Mouse (Mus musculus): ENCODE data around the gene Gm17509. TPM values are rescaled to one million over a fixed set of nuclear protein-coding genes. Genes with fewer than 3 reads are reported as not detected.
A peak's percentile ranks its signal among the peaks of the same experiment; 100 is the strongest.

Gm17509 gene
- total and polyA plus RNA-seq, 3 experiments: 0.05 TPM; not detected in 2

DNA sequence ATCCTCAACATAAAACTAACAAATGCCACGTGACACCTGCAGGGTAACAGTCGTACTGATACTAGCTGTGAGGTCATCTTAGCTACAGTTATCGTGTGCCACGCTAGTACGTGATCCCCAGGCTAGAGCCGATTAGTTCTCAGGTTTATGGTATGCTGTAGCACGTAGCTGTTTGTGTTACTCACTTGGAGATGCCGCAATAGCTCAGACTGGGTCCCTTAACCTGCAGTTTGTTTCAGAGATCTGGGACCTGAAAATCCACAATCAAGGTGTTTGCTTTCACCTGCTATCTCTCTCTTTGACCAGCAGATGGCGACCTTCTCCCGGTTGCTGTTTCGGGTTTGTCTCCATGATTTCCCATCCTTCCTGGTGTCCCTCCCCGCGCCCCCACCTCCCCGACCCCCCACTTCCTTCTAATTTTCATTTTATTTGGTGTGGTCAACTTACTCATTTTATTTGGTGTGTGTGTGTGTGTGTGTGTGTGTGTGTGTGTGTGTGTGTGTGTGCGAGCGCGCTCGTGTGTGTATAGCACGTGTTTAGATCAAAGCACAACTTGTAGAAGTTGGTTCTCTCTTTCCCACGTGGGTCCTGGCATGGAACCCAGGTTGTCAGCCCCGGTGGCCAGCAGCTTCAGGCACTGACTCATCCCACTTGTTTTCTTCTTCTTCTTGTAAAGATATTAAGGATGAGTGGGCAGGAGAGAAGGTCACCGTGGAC, 18.0 kb downstream of the Gm17509 start:
- no peaks in the 10 kb centered on the region for H3K27me3 ChIP-seq (ENCODE audit: insufficient read depth, low read length)
- peaks cover 37% of the 10 kb centered on the region for H3K9me3 ChIP-seq (replicated peaks)
- no peak for ATAC-seq (ENCODE audit: extremely low read depth, insufficient number of reproducible peaks, low FRiP score, poor library complexity, severe bottlenecking)
- no peak overlapping the region for H3K4me3 ChIP-seq (ENCODE audit: low read depth, low read length)
- DNase-seq (ENCODE audit: low spot score): no peak
- H3K36me3 ChIP-seq (replicated peaks): no peaks in the 10 kb centered on the region
- no peaks in the 10 kb centered on the region for H3K4me1 ChIP-seq (ENCODE audit: insufficient read depth, low read depth, low read length)
- no peak for TF ChIP-seq TAL1 (conservative IDR thresholded peaks at IDR 0.05; ENCODE audit: low read depth, low read length)
- no peak for TF ChIP-seq GATA1 (IDR thresholded peaks at IDR 0.05; ENCODE audit: borderline replicate concordance, low read length)
- no peak for TF ChIP-seq POLR2AphosphoS5 (IDR thresholded peaks at IDR 0.05; ENCODE audit: insufficient replicate concordance, low read depth, low read length)
- no peak for TF ChIP-seq GATA2 (IDR thresholded peaks at IDR 0.05; ENCODE audit: borderline replicate concordance, low read depth, low read length)
- TF ChIP-seq CTCF (IDR thresholded peaks at IDR 0.05; ENCODE audit: low read depth, low read length): no peak

DNA sequence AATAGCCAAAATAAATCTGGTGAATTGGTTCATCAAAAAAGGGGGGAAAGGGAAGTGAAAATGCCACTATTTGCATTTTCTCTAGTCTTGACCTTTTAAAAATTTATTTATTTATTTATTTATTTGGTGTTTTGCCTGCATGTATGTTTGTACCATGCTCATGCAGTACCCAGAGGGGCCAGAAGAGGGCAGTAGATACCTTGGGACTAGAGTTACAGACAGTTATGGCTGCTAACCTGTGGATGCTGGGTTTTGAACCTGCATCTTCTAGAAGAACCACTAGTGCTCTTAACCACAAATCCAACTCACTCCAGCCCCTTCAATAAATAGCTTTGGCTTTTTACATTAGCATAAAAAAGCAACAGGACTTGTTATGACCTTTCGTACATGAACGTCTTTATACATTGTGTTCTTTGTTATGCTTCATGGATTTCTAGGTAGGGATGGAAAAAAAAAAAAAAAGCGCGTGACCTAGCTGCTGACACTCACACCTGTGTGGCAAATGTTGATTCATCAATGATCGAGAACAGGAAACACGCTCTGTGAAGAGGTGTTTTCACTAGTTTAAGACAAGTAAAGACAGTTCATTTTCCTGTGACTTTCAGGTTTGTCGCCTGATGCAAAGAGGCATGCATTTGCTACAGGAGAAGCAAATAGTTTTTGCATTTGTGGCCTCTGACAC, 22.3 kb downstream of the Gm17509 start:
- DNase-seq (ENCODE audit: low spot score) (no peak), ATAC-seq (ENCODE audit: extremely low read depth, insufficient number of reproducible peaks, low FRiP score, poor library complexity, severe bottlenecking) (no peak)
- Histone ChIP-seq H3K4me1 (ENCODE audit: insufficient read depth, low read depth, low read length) (no peaks in the 10 kb centered on the region), H3K36me3 (replicated peaks) (no peaks in the 10 kb centered on the region), H3K27me3 (ENCODE audit: insufficient read depth, low read length) (no peaks in the 10 kb centered on the region), H3K9me3 (replicated peaks) (peaks cover 19% of the 10 kb centered on the region), H3K4me3 (ENCODE audit: low read depth, low read length) (no peak overlapping the region)
- TF ChIP-seq CTCF (IDR thresholded peaks at IDR 0.05; ENCODE audit: low read depth, low read length) (0 out of 2 replicates have a peak, but pooled peaks have one; percentile 15), TAL1 (conservative IDR thresholded peaks at IDR 0.05; ENCODE audit: low read depth, low read length) (no peak), GATA2 (IDR thresholded peaks at IDR 0.05; ENCODE audit: borderline replicate concordance, low read depth, low read length) (no peak)

DNA sequence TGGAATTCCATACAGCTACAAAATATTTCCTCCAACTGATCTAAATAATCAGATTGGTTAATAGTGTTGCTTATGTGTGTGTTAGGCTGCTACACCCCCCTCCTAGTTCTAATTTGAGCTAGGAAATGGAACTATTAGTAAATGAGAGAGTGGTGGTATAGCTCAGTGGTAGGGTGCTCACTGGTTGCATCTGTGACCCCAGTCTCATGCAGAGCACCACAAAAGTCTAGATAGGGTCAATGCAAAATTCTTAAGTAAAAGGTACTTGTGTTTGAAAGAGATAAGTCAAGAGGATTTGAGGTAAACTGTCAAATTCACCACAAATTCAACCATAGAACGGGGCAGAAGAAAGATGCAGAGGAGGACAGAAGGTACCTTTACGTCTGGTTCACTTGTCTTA, 23.2 kb downstream of the Gm17509 start:
- DNase-seq (ENCODE audit: low spot score) (no peak), ATAC-seq (ENCODE audit: extremely low read depth, insufficient number of reproducible peaks, low FRiP score, poor library complexity, severe bottlenecking) (no peak)
- Histone ChIP-seq H3K27me3 (ENCODE audit: insufficient read depth, low read length) (no peaks in the 10 kb centered on the region), H3K4me3 (ENCODE audit: low read depth, low read length) (no peak overlapping the region), H3K4me1 (ENCODE audit: insufficient read depth, low read depth, low read length) (no peaks in the 10 kb centered on the region), H3K9me3 (replicated peaks) (peaks cover 18% of the 10 kb centered on the region), H3K36me3 (replicated peaks) (no peaks in the 10 kb centered on the region)
- TF ChIP-seq GATA1 (IDR thresholded peaks at IDR 0.05; ENCODE audit: borderline replicate concordance, low read length) (no peak), POLR2AphosphoS5 (IDR thresholded peaks at IDR 0.05; ENCODE audit: insufficient replicate concordance, low read depth, low read length) (no peak), CTCF (IDR thresholded peaks at IDR 0.05; ENCODE audit: low read depth, low read length) (no peak), GATA2 (IDR thresholded peaks at IDR 0.05; ENCODE audit: borderline replicate concordance, low read depth, low read length) (no peak), TAL1 (conservative IDR thresholded peaks at IDR 0.05; ENCODE audit: low read depth, low read length) (no peak)

DNA sequence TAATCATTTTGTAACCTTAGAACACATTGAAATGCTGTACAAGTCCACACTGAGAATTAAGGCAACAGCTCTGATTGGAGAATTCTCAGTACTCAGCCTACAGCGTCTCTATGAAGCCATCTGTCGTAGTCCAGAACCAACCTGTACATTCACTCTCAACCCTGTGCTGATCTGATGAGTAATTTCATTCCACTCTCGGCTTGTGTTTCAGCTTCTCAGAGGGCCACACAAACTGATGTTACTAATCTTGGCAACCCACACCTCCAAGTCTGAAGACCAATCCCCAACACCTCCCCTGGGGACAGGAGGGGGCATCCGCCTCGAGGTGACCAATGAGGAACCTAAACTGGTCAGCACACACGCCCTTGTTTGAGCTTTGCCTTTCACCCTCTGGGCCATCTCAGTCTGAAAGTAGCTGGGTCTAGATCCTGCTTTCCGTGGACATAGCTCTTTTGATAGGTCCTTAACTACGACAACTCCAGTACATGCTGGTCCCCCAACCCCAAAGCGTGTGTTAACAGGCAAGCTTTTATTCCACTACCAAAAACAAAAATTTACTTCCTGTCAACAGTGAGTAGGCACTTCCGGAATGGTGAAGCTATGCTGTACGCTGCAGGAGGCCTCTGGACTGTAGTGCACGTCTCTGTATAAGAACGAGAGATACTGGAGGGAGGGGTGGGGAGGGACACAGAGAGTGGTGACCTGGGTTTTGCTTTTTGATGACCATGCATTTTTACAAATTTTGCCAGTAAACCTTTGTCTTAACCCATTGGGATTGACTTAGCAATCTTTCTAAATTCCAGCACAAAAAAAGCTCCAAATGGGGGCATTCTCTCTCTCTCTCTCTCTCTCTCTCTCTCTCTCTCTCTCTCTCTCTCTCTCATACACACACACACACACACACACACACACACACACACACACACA, 25.0 kb downstream of the Gm17509 start:
- no peak overlapping the region for H3K4me3 ChIP-seq (ENCODE audit: low read depth, low read length)
- TF ChIP-seq TAL1 (conservative IDR thresholded peaks at IDR 0.05; ENCODE audit: low read depth, low read length): no peak
- H3K9me3 ChIP-seq (replicated peaks): peaks cover 20% of the 10 kb centered on the region
- ATAC-seq (ENCODE audit: extremely low read depth, insufficient number of reproducible peaks, low FRiP score, poor library complexity, severe bottlenecking) (no peak), DNase-seq (ENCODE audit: low spot score) (no peak)
- no peaks in the 10 kb centered on the region for H3K27me3 ChIP-seq (ENCODE audit: insufficient read depth, low read length)
- no peaks in the 10 kb centered on the region for H3K4me1 ChIP-seq (ENCODE audit: insufficient read depth, low read depth, low read length)
- no peaks in the 10 kb centered on the region for H3K36me3 ChIP-seq (replicated peaks)

DNA sequence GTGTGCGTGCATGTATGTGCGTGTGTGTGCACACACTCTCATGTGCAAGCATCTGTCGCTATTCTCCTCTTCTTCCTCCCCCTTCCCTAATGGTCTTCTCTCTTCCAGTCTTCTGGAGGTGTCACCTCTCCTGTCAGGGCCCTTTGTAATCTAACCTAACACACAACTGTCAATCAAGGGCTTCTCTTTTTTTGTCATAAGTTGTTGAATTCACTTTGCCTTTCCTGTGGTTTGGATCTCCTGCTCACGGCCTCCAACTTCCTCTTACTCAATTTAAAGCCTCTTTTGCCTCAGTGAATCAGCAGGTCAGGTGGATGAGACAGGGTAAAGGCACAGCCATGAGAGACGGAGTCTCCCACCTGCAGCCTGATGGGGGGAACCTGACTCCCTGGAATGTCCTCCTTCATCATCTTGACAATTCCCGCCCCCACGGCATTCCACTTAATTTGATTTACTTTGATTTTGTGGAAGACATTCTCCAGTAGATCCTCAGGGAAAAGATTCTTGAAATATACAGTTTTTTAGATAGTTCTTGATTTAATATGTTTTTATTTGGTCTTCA, 27.4 kb downstream of the Gm17509 start:
- no peak for ATAC-seq (ENCODE audit: extremely low read depth, insufficient number of reproducible peaks, low FRiP score, poor library complexity, severe bottlenecking)
- TF ChIP-seq POLR2AphosphoS5 (IDR thresholded peaks at IDR 0.05; ENCODE audit: insufficient replicate concordance, low read depth, low read length) (no peak), GATA2 (IDR thresholded peaks at IDR 0.05; ENCODE audit: borderline replicate concordance, low read depth, low read length) (no peak), TAL1 (conservative IDR thresholded peaks at IDR 0.05; ENCODE audit: low read depth, low read length) (no peak), CTCF (IDR thresholded peaks at IDR 0.05; ENCODE audit: low read depth, low read length) (no peak), GATA1 (IDR thresholded peaks at IDR 0.05; ENCODE audit: borderline replicate concordance, low read length) (no peak)

DNA sequence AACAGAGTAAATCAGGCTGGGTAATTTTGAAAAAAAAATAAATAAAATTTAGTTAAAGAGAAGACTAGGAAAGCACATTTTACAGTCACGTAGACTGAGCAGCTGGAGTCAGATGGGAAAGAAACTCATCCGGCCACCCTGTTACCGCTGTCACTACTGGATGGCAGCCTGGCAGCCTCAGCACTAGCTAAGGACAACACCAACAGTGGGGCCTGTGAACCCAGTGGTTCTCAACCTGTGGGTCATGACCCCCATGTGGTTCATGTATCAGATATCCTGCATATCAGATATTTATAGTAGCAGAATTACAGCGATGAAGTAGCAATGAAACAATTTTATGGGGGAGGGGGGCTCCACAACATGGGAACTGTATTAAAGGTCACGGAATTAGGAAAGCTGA, 28.7 kb downstream of the Gm17509 start:
- no peak for TF ChIP-seq TAL1 (conservative IDR thresholded peaks at IDR 0.05; ENCODE audit: low read depth, low read length)
- no peak for TF ChIP-seq POLR2AphosphoS5 (IDR thresholded peaks at IDR 0.05; ENCODE audit: insufficient replicate concordance, low read depth, low read length)
- no peak for TF ChIP-seq GATA1 (IDR thresholded peaks at IDR 0.05; ENCODE audit: borderline replicate concordance, low read length)
- TF ChIP-seq CTCF (IDR thresholded peaks at IDR 0.05; ENCODE audit: low read depth, low read length): no peak
- no peak for TF ChIP-seq GATA2 (IDR thresholded peaks at IDR 0.05; ENCODE audit: borderline replicate concordance, low read depth, low read length)
- Histone ChIP-seq H3K27me3 (ENCODE audit: insufficient read depth, low read length) (no peaks in the 10 kb centered on the region), H3K9me3 (replicated peaks) (peaks cover 25% of the 10 kb centered on the region), H3K4me1 (ENCODE audit: insufficient read depth, low read depth, low read length) (no peaks in the 10 kb centered on the region), H3K36me3 (replicated peaks) (no peaks in the 10 kb centered on the region), H3K4me3 (ENCODE audit: low read depth, low read length) (no peak overlapping the region)
- DNase-seq (ENCODE audit: low spot score): no peak
- no peak for ATAC-seq (ENCODE audit: extremely low read depth, insufficient number of reproducible peaks, low FRiP score, poor library complexity, severe bottlenecking)

More for the DNA sequence above, 27.4 kb downstream of the Gm17509 start:
- DNase-seq (ENCODE audit: low spot score): no peak
- H3K27me3 ChIP-seq (ENCODE audit: insufficient read depth, low read length): no peaks in the 10 kb centered on the region
- H3K4me3 ChIP-seq (ENCODE audit: low read depth, low read length): no peak overlapping the region
- peaks cover 22% of the 10 kb centered on the region for H3K9me3 ChIP-seq (replicated peaks)
- H3K36me3 ChIP-seq (replicated peaks): no peaks in the 10 kb centered on the region
- no peaks in the 10 kb centered on the region for H3K4me1 ChIP-seq (ENCODE audit: insufficient read depth, low read depth, low read length)

Data from G1E (cell line).